Mouse (Mus musculus) CH12.LX (cell line): ENCODE results near the gene Kif21b. TPM values are rescaled to one million over a fixed set of nuclear protein-coding genes. Genes with fewer than 3 reads are reported as not detected.

Experiments
- DNase-seq: peaks from one replicate; pipeline ENCODE4 v3.0.0-alpha.2; 2013; ENCODE audit errors: extremely low read depth
- H3K27ac ChIP-seq: 2 replicates; pipeline ENCODE4 v1.5.1; 2012; ENCODE audit warnings: low read depth, mild to moderate bottlenecking, control low read depth, moderate library complexity; ENCODE audit not compliant: insufficient read depth
- H3K27me3 ChIP-seq: replicated peaks from 2 replicates; pipeline ENCODE3; 2012; ENCODE audit warnings: inconsistent platforms
- H3K36me3 ChIP-seq, 2 experiments: replicated peaks in 1 of 2; 2 replicates each; pipeline versions ENCODE3 to v1.6.1; 2012; ENCODE audit warnings: inconsistent platforms in 1 of 2, low read length in 1 of 2, mild to moderate bottlenecking in 1 of 2, mixed read lengths in 1 of 2, moderate library complexity in 1 of 2; ENCODE audit not compliant: control insufficient read depth in 1 of 2, insufficient read depth in 1 of 2
- H3K4me1 ChIP-seq, 2 experiments: 2 replicates each; pipeline ENCODE4 v1.6.1; 2012; ENCODE audit warnings: inconsistent platforms in 1 of 2, moderate library complexity in 1 of 2; ENCODE audit not compliant: insufficient read depth in 2 of 2, control insufficient read depth in 1 of 2
- H3K4me2 ChIP-seq: 2 replicates; pipeline ENCODE4 v1.6.1; 2012; ENCODE audit warnings: low read depth, mild to moderate bottlenecking, control low read depth; ENCODE audit not compliant: poor library complexity, insufficient read depth, severe bottlenecking
- H3K4me3 ChIP-seq, 3 experiments: fragments of 150-350 bp in 1 of 3; sonication (generic) in 1 of 3; replicated peaks in 1 of 3; 2 replicates each; pipeline versions ENCODE3 to v1.5.1; 2011 to 2012; ENCODE audit warnings: low read depth in 2 of 3, low read length in 2 of 3, mild to moderate bottlenecking in 2 of 3, moderate library complexity in 2 of 3, control low read depth in 1 of 3, improper control_type of control experiment in 1 of 3, inconsistent platforms in 1 of 3, mixed read lengths in 1 of 3; ENCODE audit not compliant: poor library complexity in 1 of 3
- H3K79me2 ChIP-seq: replicated peaks from 2 replicates; pipeline ENCODE4 v1.6.1; 2012; ENCODE audit warnings: mild to moderate bottlenecking, moderate library complexity; ENCODE audit not compliant: control insufficient read depth, poor library complexity, insufficient read depth, severe bottlenecking; ENCODE audit errors: extremely low read depth
- H3K9ac ChIP-seq: 2 replicates; pipeline ENCODE4 v1.6.1; 2012; ENCODE audit warnings: low read depth, mild to moderate bottlenecking, control low read depth, moderate library complexity; ENCODE audit not compliant: insufficient read depth
- H3K9me3 ChIP-seq: replicated peaks from 2 replicates; pipeline ENCODE3; 2012; ENCODE audit warnings: low read length, inconsistent platforms, mixed read lengths
- CHD2 ChIP-seq: IDR thresholded peaks from 2 replicates; pipeline ENCODE4 v1.6.1; 2011; ENCODE audit warnings: low read length, improper control_type of control experiment
- CTCF ChIP-seq, 2 experiments: IDR thresholded peaks in 1 of 2; conservative IDR thresholded peaks in 1 of 2; 2 replicates each; pipeline ENCODE4 v1.5.1; 2011 to 2012; ENCODE audit warnings: low read depth in 2 of 2, low read length in 2 of 2, improper control_type of control experiment in 1 of 2, inconsistent platforms in 1 of 2, mild to moderate bottlenecking in 1 of 2, moderate library complexity in 1 of 2
- E2F4 ChIP-seq: IDR thresholded peaks from 2 replicates; pipeline ENCODE4 v1.6.1; 2011; ENCODE audit warnings: low read depth, low read length, improper control_type of control experiment; ENCODE audit not compliant: insufficient replicate concordance
- ELF1 ChIP-seq: IDR thresholded peaks from 2 replicates; pipeline ENCODE4 v1.6.1; 2014; ENCODE audit warnings: low read depth, mild to moderate bottlenecking, inconsistent platforms, low read length, improper control_type of control experiment
- EP300 ChIP-seq: IDR thresholded peaks from 2 replicates; pipeline ENCODE4 v1.6.1; 2011; ENCODE audit warnings: low read length, improper control_type of control experiment
- HCFC1 ChIP-seq: IDR thresholded peaks from 2 replicates; pipeline ENCODE4 v1.6.1; 2012; ENCODE audit warnings: low read depth, mild to moderate bottlenecking, inconsistent platforms, low read length, improper control_type of control experiment
- JUND ChIP-seq: conservative IDR thresholded peaks from 2 replicates; pipeline ENCODE4 v1.6.1; 2011; ENCODE audit warnings: low read depth, low read length, improper control_type of control experiment
- MAX ChIP-seq: IDR thresholded peaks from 2 replicates; pipeline ENCODE4 v1.6.1; 2011; ENCODE audit warnings: low read length, improper control_type of control experiment
- MAZ ChIP-seq: IDR thresholded peaks from 2 replicates; pipeline ENCODE4 v1.6.1; 2012; ENCODE audit warnings: low read depth, mild to moderate bottlenecking, inconsistent platforms, low read length, improper control_type of control experiment, moderate library complexity
- MEF2A ChIP-seq: IDR thresholded peaks from 2 replicates; pipeline ENCODE4 v1.6.1; 2014; ENCODE audit warnings: low read depth, mild to moderate bottlenecking, inconsistent platforms, low read length, improper control_type of control experiment, borderline replicate concordance
- MXI1 ChIP-seq: IDR thresholded peaks from 2 replicates; pipeline ENCODE4 v1.6.1; 2011; ENCODE audit warnings: mild to moderate bottlenecking, low read depth, low read length, improper control_type of control experiment
- NELFE ChIP-seq: IDR thresholded peaks from 2 replicates; pipeline ENCODE4 v1.6.1; 2011; ENCODE audit warnings: low read depth, low read length, improper control_type of control experiment
- NRF1 ChIP-seq: IDR thresholded peaks from 2 replicates; pipeline ENCODE4 v1.6.1; 2014; ENCODE audit warnings: low read depth, mild to moderate bottlenecking, inconsistent platforms, low read length, improper control_type of control experiment, moderate library complexity
- ZMIZ1 ChIP-seq: IDR thresholded peaks from 2 replicates; pipeline ENCODE4 v1.6.1; 2012; ENCODE audit warnings: low read depth, mild to moderate bottlenecking, inconsistent platforms, low read length, improper control_type of control experiment
- dilution Hi-C: fragments of 300-500 bp; cut with MboI; formaldehyde crosslinking; loops from 2 replicates; pipeline ENCODE4 v1.14.3; 2020; ENCODE audit warnings: low sequenced_read_pairs; ENCODE audit not compliant: extremely low pct_unique_long_range_greater_than_20kb, extremely low pct_ligation_motif_present
- in situ Hi-C: fragments of 300-500 bp; cut with MboI; formaldehyde crosslinking; loops from 3 replicates; pipeline ENCODE4 v1.14.3; 2019; ENCODE audit warnings: low sequenced_read_pairs, low pct_ligation_motif_present, low pct_unique_long_range_greater_than_20kb, mixed read lengths
- polyA plus RNA-seq: library from polyadenylated mRNA; unstranded; fragments of >175 nt; gene quantifications from 2 replicates; pipeline ENCODE4 v1.2.1, GENCODE M21; 2012; ENCODE audit warnings: low read depth; ENCODE audit not compliant: insufficient read length
- total RNA-seq, 2 experiments: library from RNA; depleted of rRNA; stranded (reverse); fragments of 300-350 nt in 1 of 2; fragments of >200 nt in 1 of 2; gene quantifications; 2 replicates each; pipeline ENCODE4 v1.2.3; 2012 to 2014

Kif21b gene
- total and polyA plus RNA-seq, 3 experiments: 7.3 to 32.4 (median 26.2) TPM

DNA sequence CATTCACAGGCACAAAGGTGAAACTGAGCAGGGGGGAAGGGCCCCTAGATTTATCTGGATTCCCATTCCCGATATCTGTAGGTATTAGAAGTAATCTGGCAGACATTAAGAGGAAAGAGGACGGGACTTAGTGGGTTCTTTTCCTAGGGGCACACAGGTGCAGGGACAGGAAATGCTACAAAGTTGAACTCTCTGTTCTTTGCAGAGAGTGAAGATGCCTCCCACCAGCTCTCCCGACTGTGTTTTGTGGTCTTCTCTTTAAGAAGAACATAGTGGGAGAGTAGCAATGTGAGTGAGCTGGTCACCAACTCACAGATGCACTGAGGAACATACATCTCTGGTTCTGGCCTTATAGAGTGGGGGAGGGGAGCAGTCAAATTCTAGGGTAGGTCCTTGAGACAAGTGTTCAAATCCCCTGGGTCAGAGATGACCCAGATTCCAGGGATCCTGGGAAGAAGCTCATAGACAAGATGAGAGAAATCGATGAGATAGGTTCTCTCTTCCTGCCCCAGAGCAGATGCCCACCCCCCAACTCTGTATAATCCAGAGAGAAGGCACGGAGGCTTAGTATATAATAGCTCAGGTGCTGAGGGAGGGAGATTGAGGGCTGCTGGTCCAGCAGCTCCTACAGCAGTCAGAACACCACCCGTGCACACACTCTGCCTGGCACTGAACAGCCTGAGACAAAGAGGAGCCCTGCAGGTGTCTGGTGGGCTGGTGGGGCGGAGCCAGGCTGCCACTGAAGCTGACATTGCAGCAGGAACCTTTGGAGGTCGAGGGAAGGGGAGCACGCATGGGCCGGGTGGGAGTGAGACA, 1.4 kb downstream of the Kif21b start:
- peak overlapping the region; percentile 95 for H3K9ac ChIP-seq
- H3K4me3 ChIP-seq: peak overlapping the region; percentile 93 to 99 (median 95)
- no peaks in the 10 kb centered on the region for H3K27me3 ChIP-seq
- dilution Hi-C loops (no loop called here), in situ Hi-C loops (loop anchor here (10.0 kb wide), 1 partner anchor 368 kb away; the partner anchor contains the start of gene Phlda3)
- no peak overlapping the region for H3K27ac ChIP-seq
- DNase-seq: no peak
- peaks cover 34 to 75% of the 10 kb centered on the region in 2 experiments for H3K4me1 ChIP-seq
- no peaks in the 10 kb centered on the region for H3K9me3 ChIP-seq
- peaks cover 16% of the 10 kb centered on the region for H3K79me2 ChIP-seq
- TF ChIP-seq ELF1: no peak
- TF ChIP-seq CHD2: peak; percentile 73
- H3K36me3 ChIP-seq: peaks cover 9 to 18% of the 10 kb centered on the region in 2 experiments
- peak overlapping the region; percentile 65 for H3K4me2 ChIP-seq

DNA sequence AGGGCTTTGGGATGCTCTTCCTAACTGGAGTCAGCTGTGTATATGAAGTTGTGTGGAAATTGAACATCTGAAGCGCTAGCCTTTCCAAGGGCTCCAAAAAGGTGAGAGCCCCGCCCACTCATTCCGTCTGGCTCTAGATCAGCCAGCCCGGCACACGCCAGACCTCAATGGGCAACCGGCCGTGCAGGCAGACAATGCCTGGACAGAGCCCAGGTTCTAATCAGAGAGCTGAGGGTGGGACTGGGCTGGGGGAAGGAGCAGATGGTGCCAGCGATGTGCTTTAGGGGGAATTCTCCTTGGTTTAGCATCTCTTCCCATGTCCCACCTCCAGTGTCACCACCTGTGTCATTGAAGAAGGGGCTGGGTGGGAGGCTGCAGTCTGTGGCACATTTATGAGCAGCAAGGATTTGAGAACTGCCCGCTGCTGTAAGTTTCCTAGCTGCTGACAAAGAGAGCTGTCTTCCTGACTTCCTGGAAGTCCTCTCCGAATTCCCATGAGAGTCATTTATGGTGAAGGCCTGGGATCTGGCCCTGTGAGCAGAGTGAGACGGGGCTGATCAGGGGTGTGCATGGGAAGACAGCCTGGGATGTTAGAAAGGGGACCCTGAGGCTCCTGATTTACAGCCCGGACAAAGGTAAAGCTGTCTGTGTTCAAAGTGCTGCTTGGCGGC, 2.5 kb downstream of the Kif21b start:
- in situ Hi-C loops: loop anchor here (10.0 kb wide), 1 partner anchor 369 kb away; the partner anchor contains the start of gene Phlda3
- peaks cover 41 to 76% of the 10 kb centered on the region in 2 experiments for H3K4me1 ChIP-seq
- H3K36me3 ChIP-seq: peaks cover 4 to 9% of the 10 kb centered on the region in 2 experiments
- no peaks in the 10 kb centered on the region for H3K27me3 ChIP-seq
- peak overlapping the region; percentile 84; the same call in 1 of the 2 replicates for H3K27ac ChIP-seq
- dilution Hi-C loops: no loop called here
- H3K4me2 ChIP-seq: peak overlapping the region; percentile 65; the same call in 1 of the 2 replicates
- no peak for DNase-seq
- H3K9me3 ChIP-seq: no peaks in the 10 kb centered on the region
- H3K79me2 ChIP-seq: peaks cover 26% of the 10 kb centered on the region
- no peak overlapping the region for H3K4me3 ChIP-seq
- H3K9ac ChIP-seq: no peak overlapping the region
- TF ChIP-seq EP300 (no peak), MAZ (no peak), MEF2A (no peak), NELFE (no peak), HCFC1 (no peak), CTCF (conservative IDR thresholded peaks at IDR 0.05 in 1 of 2, IDR thresholded peaks at IDR 0.05 in 1 of 2; ENCODE audit: low read depth in 2 of 2, low read length in 2 of 2) (no peak), E2F4 (no peak), NRF1 (no peak), ZMIZ1 (no peak), MXI1 (no peak), JUND (no peak), MAX (no peak)
- TF ChIP-seq, all 38 proteins: peak for 0
